Mouse (Mus musculus) thymus, adult 2 months (tissue): ENCODE measurements around the gene Strn.

Source experiments
- CTCF ChIP-seq: fragments of 200-500 bp; IDR thresholded peaks from 2 replicates; pipeline ENCODE4 v1.5.1; 2012; ENCODE audit warnings: mild to moderate bottlenecking, control low read depth, low read length, moderate library complexity, borderline replicate concordance; ENCODE audit not compliant: control insufficient read depth, poor library complexity, insufficient read depth; ENCODE audit errors: extremely low read depth
- POLR2A ChIP-seq: fragments of 200-500 bp; IDR thresholded peaks from 2 replicates; pipeline ENCODE4 v1.6.1; 2012; ENCODE audit warnings: mild to moderate bottlenecking, low read length, control low read depth, moderate library complexity; ENCODE audit not compliant: control insufficient read depth, poor library complexity, insufficient read depth; ENCODE audit errors: extremely low read depth

DNA sequence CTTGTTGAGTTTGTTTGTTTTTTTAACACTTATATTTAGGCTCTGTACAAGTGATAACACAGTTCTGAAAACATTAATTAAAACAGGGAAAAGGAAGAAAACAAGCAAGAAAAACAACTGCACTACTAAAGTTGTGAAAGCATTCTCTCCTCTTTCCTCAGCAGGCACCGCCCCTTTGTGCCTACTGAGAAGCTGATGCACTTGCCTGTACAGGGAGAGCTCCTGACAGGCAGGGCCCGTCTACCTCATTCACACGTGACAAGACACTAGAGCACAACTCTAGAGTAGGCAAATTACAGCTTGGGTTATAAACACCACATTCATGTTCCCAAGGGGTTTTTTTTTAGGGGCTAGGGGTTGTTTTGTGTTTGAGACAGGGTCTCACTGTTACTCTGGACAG lies 32.3 kb upstream of the Strn start:
- no peak for TF ChIP-seq POLR2A
- no peak for TF ChIP-seq CTCF
